Comparison of ENCODE assay signal across 10 mouse cellular contexts in the genomic region with DNA sequence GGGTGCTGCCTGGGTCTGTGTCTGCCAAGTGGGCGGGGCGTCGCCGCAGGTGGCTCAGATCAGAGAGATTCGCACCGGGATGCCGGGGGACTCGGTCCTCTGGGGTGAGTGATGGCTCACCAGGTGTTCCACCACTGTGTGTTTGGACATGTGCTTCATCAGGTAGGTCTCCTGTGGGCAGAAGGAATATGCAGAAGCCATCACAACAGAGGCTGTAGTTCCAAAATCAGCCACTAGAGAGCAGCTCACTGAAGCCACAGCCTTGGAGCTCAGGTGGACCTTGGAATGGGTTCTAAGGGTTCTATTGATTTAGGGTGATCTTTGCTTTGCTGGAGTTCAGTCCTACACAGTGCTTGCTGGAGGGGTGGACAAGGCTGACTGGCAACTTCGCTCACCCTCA. TPM values are rescaled to one million over a fixed set of nuclear protein-coding genes. Genes with fewer than 3 reads are reported as not detected.
DNase-seq lines count a peak whose midpoint lies in the region; ATAC-seq and TF ChIP-seq lines count a peak whose summit lies in the region.
"Had no signal": no experiment of that assay in that cellular context is flagged by ENCODE, and none has a peak within 500 bp of the region (broad histone marks: within the 10 kb centered on the region; RNA-seq: fewer than 3 reads in every experiment).

No protein-coding gene starts in this region.

- H3K4me1 ChIP-seq in midbrain, embryonic 11.5 days (ENCODE audit: control insufficient read depth, insufficient read depth, low read length), result no peaks in the 10 kb centered on the region
- H3K4me1 ChIP-seq in midbrain, embryonic 16.5 days (ENCODE audit: control insufficient read depth, insufficient read depth, low read length), result no peaks in the 10 kb centered on the region
- peaks cover 3% of the 10 kb centered on the region for H3K4me1 ChIP-seq in bone marrow macrophage, adult 2 months (ENCODE audit: control insufficient read depth, insufficient read depth, low read length)
- H3K4me1 ChIP-seq in lung, embryonic 14.5 days (ENCODE audit: insufficient read depth), result no peaks in the 10 kb centered on the region

- H3K27ac ChIP-seq in midbrain, embryonic 11.5 days (ENCODE audit: low read depth, low read length), result no peak overlapping the region
- H3K27ac ChIP-seq in midbrain, embryonic 16.5 days (ENCODE audit: low read length), result no peak overlapping the region
- H3K27ac ChIP-seq in bone marrow macrophage, adult 2 months (ENCODE audit: insufficient read depth, low read depth, low read length), result no peak overlapping the region
- no peak overlapping the region for H3K27ac ChIP-seq in lung, embryonic 14.5 days (ENCODE audit: low read depth)

- no peak for TF ChIP-seq POLR2A in bone marrow macrophage, adult 2 months (IDR thresholded peaks at IDR 0.05; ENCODE audit: borderline replicate concordance, low read depth, low read length)

- intact Hi-C loops in heart, postnatal 14 days (cut with DNase I), result no loop called here

- peaks cover 26% of the 10 kb centered on the region for H3K36me3 ChIP-seq in midbrain, embryonic 11.5 days (ENCODE audit: control insufficient read depth, insufficient read depth, low read length)
- peaks cover 38% of the 10 kb centered on the region for H3K36me3 ChIP-seq in midbrain, embryonic 16.5 days (ENCODE audit: control insufficient read depth, insufficient read depth, low read length)
- peaks cover 77% of the 10 kb centered on the region for H3K36me3 ChIP-seq in lung, embryonic 14.5 days (ENCODE audit: insufficient read depth)

- no peak overlapping the region for H3K4me2 ChIP-seq in midbrain, embryonic 11.5 days
- no peak overlapping the region for H3K4me2 ChIP-seq in midbrain, embryonic 16.5 days (ENCODE audit: low read length)
- no peak overlapping the region for H3K4me2 ChIP-seq in lung, embryonic 14.5 days

- H3K27me3 ChIP-seq in midbrain, embryonic 11.5 days (ENCODE audit: control insufficient read depth, insufficient read depth, low read length), result no peaks in the 10 kb centered on the region
- H3K27me3 ChIP-seq in midbrain, embryonic 16.5 days (ENCODE audit: control insufficient read depth, insufficient read depth, low read depth, low read length), result no peaks in the 10 kb centered on the region
- H3K27me3 ChIP-seq in lung, embryonic 14.5 days (ENCODE audit: insufficient read depth, low read length), result no peaks in the 10 kb centered on the region
- H3K27me3 ChIP-seq: Patski had no signal

- TF ChIP-seq CTCF in bone marrow macrophage, adult 2 months (IDR thresholded peaks at IDR 0.05; ENCODE audit: low read depth, low read length), result peak; percentile 43
- peak; percentile 78 for TF ChIP-seq CTCF in lung, embryonic 14.5 days (IDR thresholded peaks at IDR 0.05; ENCODE audit: low read depth)

- H3K9me3 ChIP-seq in midbrain, embryonic 11.5 days (ENCODE audit: control insufficient read depth, low read length), result no peaks in the 10 kb centered on the region
- H3K9me3 ChIP-seq in midbrain, embryonic 16.5 days (replicated peaks; ENCODE audit: control insufficient read depth, low read length, poor library complexity, severe bottlenecking), result no peaks in the 10 kb centered on the region
- no peaks in the 10 kb centered on the region for H3K9me3 ChIP-seq in lung, embryonic 14.5 days (ENCODE audit: low read depth, low read length)

- WGBS in midbrain, embryonic 11.5 days, result 96% methylated on average over 9 of the region's 9 CpGs
- 91% methylated on average over 9 of the region's 9 CpGs for WGBS in midbrain, embryonic 16.5 days
- 84% methylated on average over 9 of the region's 9 CpGs for WGBS in lung, embryonic 14.5 days

- H3K4me3 ChIP-seq in midbrain, embryonic 11.5 days (ENCODE audit: low read depth, low read length), result no peak overlapping the region
- no peak overlapping the region for H3K4me3 ChIP-seq in midbrain, embryonic 16.5 days (ENCODE audit: low read depth, low read length)
- H3K4me3 ChIP-seq in bone marrow macrophage, adult 2 months (ENCODE audit: insufficient read depth, low read length), result no peak overlapping the region
- H3K4me3 ChIP-seq in lung, embryonic 14.5 days (ENCODE audit: low read depth, low read length), result no peak overlapping the region

- ATAC-seq in cerebellum, adult (ENCODE audit: insufficient number of reproducible peaks, low FRiP score, low TSS enrichment), result no peak
- ATAC-seq in midbrain, embryonic 11.5 days (ENCODE audit: low FRiP score), result no peak
- ATAC-seq in midbrain, embryonic 16.5 days, result no peak
- ATAC-seq in lung, embryonic 14.5 days (ENCODE audit: insufficient read depth), result no peak
- ATAC-seq: Patski had no signal

- peak; percentile 58 for DNase-seq in cerebellum, adult 11 months
- peak; percentile 95 for DNase-seq in midbrain, embryonic 11.5 days (ENCODE audit: low spot score, missing footprints)
- peak; percentile 36 to 68 for DNase-seq in heart, postnatal 14 days
- DNase-seq in lung, embryonic 14.5 days, result peak; percentile 75
- peak; percentile 63 for DNase-seq in thymus, postnatal 14 days

- no peak overlapping the region for H3K9ac ChIP-seq in midbrain, embryonic 11.5 days (ENCODE audit: low read length)
- H3K9ac ChIP-seq in midbrain, embryonic 16.5 days (ENCODE audit: low read depth, low read length), result no peak overlapping the region
- no peak overlapping the region for H3K9ac ChIP-seq in lung, embryonic 14.5 days

RNA-seq across cellular contexts. Expression of a gene that starts 19.3 kb away (rescaled TPM):
- polyA plus RNA-seq in midbrain, embryonic 11.5 days (2014; fragmentation: Nextera tagmentation; extraction: Ambion mirVana), result 0.15 and 0.18 TPM in 2 replicates
- 0.14 and 0.29 TPM in 2 replicates for polyA plus RNA-seq in midbrain, embryonic 16.5 days (2015; fragmentation: Nextera tagmentation; extraction: Ambion mirVana)
- polyA plus RNA-seq in bone marrow macrophage, adult 2 months (2012; ENCODE audit: insufficient read depth, insufficient read length, missing spikeins), result 0.16 TPM in 1 of 2 replicates, not detected in the other
- total RNA-seq in heart, postnatal 14 days (2021), result under 1 TPM; 0.20 to 0.33 TPM
- 0.17 and 0.30 TPM in 2 replicates for polyA plus RNA-seq in lung, embryonic 14.5 days (2014; fragmentation: Nextera tagmentation; extraction: Ambion mirVana)
- total RNA-seq: hematopoietic stem cell, adult 5-6 weeks had no signal

RNA-seq across cellular contexts. Expression of a gene that starts 31.4 kb away (rescaled TPM):
- 30.1 and 31.7 TPM in 2 replicates for polyA plus RNA-seq in midbrain, embryonic 11.5 days (2014; fragmentation: Nextera tagmentation; extraction: Ambion mirVana)
- 30.8 and 32.8 TPM in 2 replicates for polyA plus RNA-seq in midbrain, embryonic 16.5 days (2015; fragmentation: Nextera tagmentation; extraction: Ambion mirVana)
- polyA plus RNA-seq in bone marrow macrophage, adult 2 months (2012; ENCODE audit: insufficient read depth, insufficient read length, missing spikeins), result 17.6 and 21.3 TPM in 2 replicates
- total RNA-seq in heart, postnatal 14 days (2021), result 10 to 100 TPM; 16.3 to 17.7 TPM
- polyA plus RNA-seq in lung, embryonic 14.5 days (2014; fragmentation: Nextera tagmentation; extraction: Ambion mirVana), result 41.9 and 48.0 TPM in 2 replicates
